Mouse (Mus musculus) G1E (cell line): ENCODE results near the gene Slc25a45. TPM values are rescaled to one million over a fixed set of nuclear protein-coding genes. Genes with fewer than 3 reads are reported as not detected.

Experiments
- ATAC-seq: 2 replicates; pipeline ENCODE4 v1.8.0; 2016; ENCODE audit warnings: mild to moderate bottlenecking; ENCODE audit not compliant: insufficient number of reproducible peaks, poor library complexity, low FRiP score, severe bottlenecking; ENCODE audit errors: extremely low read depth
- DNase-seq: peaks from one replicate; pipeline ENCODE4 v3.0.0; 2012; ENCODE audit warnings: low spot score
- H3K27me3 ChIP-seq: 2 replicates; pipeline ENCODE4 v1.6.1; 2012; ENCODE audit warnings: mild to moderate bottlenecking, low read length, inconsistent platforms; ENCODE audit not compliant: insufficient read depth
- H3K36me3 ChIP-seq: replicated peaks from 2 replicates; pipeline ENCODE3; 2012; ENCODE audit warnings: mild to moderate bottlenecking, inconsistent platforms
- H3K4me1 ChIP-seq: 2 replicates; pipeline ENCODE4 v1.6.1; 2012; ENCODE audit warnings: low read depth, low read length, inconsistent platforms, mixed read lengths; ENCODE audit not compliant: insufficient read depth
- H3K4me3 ChIP-seq: 2 replicates; pipeline ENCODE4 v1.5.1; 2012; ENCODE audit warnings: low read depth, mild to moderate bottlenecking, inconsistent platforms, low read length, moderate library complexity, mixed read lengths
- H3K9me3 ChIP-seq: replicated peaks from 2 replicates; pipeline ENCODE4 v1.6.1; 2012; ENCODE audit warnings: inconsistent platforms
- CTCF ChIP-seq: IDR thresholded peaks from 2 replicates; pipeline ENCODE4 v1.5.1; 2012; ENCODE audit warnings: low read depth, low read length, inconsistent platforms, mixed read lengths
- GATA1 ChIP-seq: IDR thresholded peaks from 2 replicates; pipeline ENCODE4 v1.6.1; 2012; ENCODE audit warnings: borderline replicate concordance, low read length, inconsistent platforms, mixed read lengths
- GATA2 ChIP-seq: IDR thresholded peaks from 2 replicates; pipeline ENCODE4 v1.6.1; 2012; ENCODE audit warnings: low read depth, low read length, inconsistent platforms, borderline replicate concordance
- POLR2AphosphoS5 ChIP-seq: IDR thresholded peaks from 2 replicates; pipeline ENCODE4 v1.6.1; 2012; ENCODE audit warnings: low read depth, low read length, inconsistent platforms; ENCODE audit not compliant: insufficient replicate concordance
- TAL1 ChIP-seq: conservative IDR thresholded peaks from 2 replicates; pipeline ENCODE4 v1.6.1; 2012; ENCODE audit warnings: low read depth, low read length, inconsistent platforms, mixed read lengths
- polyA plus RNA-seq: library from polyadenylated mRNA; stranded (reverse); fragments of >175 nt; gene quantifications from 2 replicates; pipeline ENCODE4 v1.2.3, GENCODE M21; 2012
- total RNA-seq, 2 experiments: library from RNA; stranded (forward) in 1 of 2; stranded (reverse) in 1 of 2; fragments of 200-1000 nt in 1 of 2; fragments of >200 nt in 1 of 2; fragmentation: Nextera tagmentation in 1 of 2; gene quantifications; 2 replicates each; pipeline ENCODE4 v1.2.3; 2014 to 2017

The Slc25a45 gene
- total and polyA plus RNA-seq, 3 experiments = 0.93 to 10.9 (median 3.5) TPM

- Histone ChIP-seq H3K4me3 (no peak overlapping the region), H3K27me3 (no peaks in the 10 kb centered on the region), H3K36me3 (peaks cover 71% of the 10 kb centered on the region), H3K9me3 (no peaks in the 10 kb centered on the region), H3K4me1 (peaks cover 49% of the 10 kb centered on the region)
- no peak for TF ChIP-seq GATA2
- TF ChIP-seq CTCF = no peak
- no peak for TF ChIP-seq GATA1
- TF ChIP-seq TAL1 = no peak
- TF ChIP-seq POLR2AphosphoS5 = no peak
- no peak for ATAC-seq
- DNase-seq = no peak
Observed at GRCm38 (mm10) chr19:5871683-5872082, 5.9 kb upstream of the Slc25a45 start.

- TF ChIP-seq GATA2 (no peak), GATA1 (no peak), POLR2AphosphoS5 (no peak), CTCF (no peak), TAL1 (no peak)
- ATAC-seq = no peak
- DNase-seq = no peak
- Histone ChIP-seq H3K9me3 (no peaks in the 10 kb centered on the region), H3K36me3 (peaks cover 62% of the 10 kb centered on the region), H3K4me3 (no peak overlapping the region), H3K27me3 (no peaks in the 10 kb centered on the region), H3K4me1 (peaks cover 50% of the 10 kb centered on the region)
Observed at GRCm38 (mm10) chr19:5872528-5872927, 5.1 kb upstream of the Slc25a45 start.

- DNase-seq (no peak), ATAC-seq (no peak)
- H3K4me1 ChIP-seq = peaks cover 56% of the 10 kb centered on the region
- H3K36me3 ChIP-seq = peaks cover 57% of the 10 kb centered on the region
- H3K27me3 ChIP-seq = no peaks in the 10 kb centered on the region
- TF ChIP-seq CTCF (no peak), TAL1 (no peak), POLR2AphosphoS5 (no peak), GATA1 (no peak), GATA2 (no peak)
- H3K4me3 ChIP-seq = no peak overlapping the region
- no peaks in the 10 kb centered on the region for H3K9me3 ChIP-seq
Observed at GRCm38 (mm10) chr19:5872931-5873556, 4.6 kb upstream of the Slc25a45 start.

GRCm38 (mm10) chr19:5874391-5874968, 3.1 kb upstream of the Slc25a45 start:
- H3K4me1 ChIP-seq = peaks cover 64% of the 10 kb centered on the region
- no peak for DNase-seq
- peak overlapping the region; percentile 87 for H3K4me3 ChIP-seq
- no peaks in the 10 kb centered on the region for H3K9me3 ChIP-seq
- no peaks in the 10 kb centered on the region; the same call in 1 of the 2 replicates for H3K27me3 ChIP-seq
- TF ChIP-seq CTCF (no peak), TAL1 (no peak), GATA2 (no peak), POLR2AphosphoS5 (no peak), GATA1 (no peak)
- no peak for ATAC-seq
- peaks cover 43% of the 10 kb centered on the region for H3K36me3 ChIP-seq

GRCm38 (mm10) chr19:5874969-5875480, 2.6 kb upstream of the Slc25a45 start, which contains the start of gene Frmd8:
Gene Frmd8, minus strand, starts transcription at chr19:5875274.
- ATAC-seq (peak; percentile 82), DNase-seq (peak; percentile 91)
- H3K27me3 ChIP-seq = peaks cover 2% of the 10 kb centered on the region; the same call in 1 of the 2 replicates
- H3K4me3 ChIP-seq = peak within 1 kb of the TSS; percentile 87
- H3K9me3 ChIP-seq = no peaks in the 10 kb centered on the region
- peaks cover 64% of the 10 kb centered on the region for H3K4me1 ChIP-seq
- peaks cover 37% of the 10 kb centered on the region for H3K36me3 ChIP-seq
- TF ChIP-seq POLR2AphosphoS5 = no peak
- TF ChIP-seq TAL1 = no peak
- no peak for TF ChIP-seq GATA1
- no peak for TF ChIP-seq GATA2
- TF ChIP-seq CTCF = no peak

- Histone ChIP-seq H3K4me1 (peaks cover 47% of the 10 kb centered on the region), H3K36me3 (peaks cover 6% of the 10 kb centered on the region), H3K4me3 (peak overlapping the region; percentile 1; the same call in 1 of the 2 replicates), H3K27me3 (peaks cover 2% of the 10 kb centered on the region; the same call in 1 of the 2 replicates), H3K9me3 (no peaks in the 10 kb centered on the region)
- ATAC-seq (no peak), DNase-seq (no peak)
- TF ChIP-seq TAL1 = no peak
- no peak; the same call in 1 of the 2 replicates for TF ChIP-seq CTCF
- TF ChIP-seq GATA2 = no peak
- TF ChIP-seq POLR2AphosphoS5 = no peak
- TF ChIP-seq GATA1 = no peak
Observed at GRCm38 (mm10) chr19:5878362-5878722, 734 bp downstream of the Slc25a45 start.
